In the genomic region with DNA sequence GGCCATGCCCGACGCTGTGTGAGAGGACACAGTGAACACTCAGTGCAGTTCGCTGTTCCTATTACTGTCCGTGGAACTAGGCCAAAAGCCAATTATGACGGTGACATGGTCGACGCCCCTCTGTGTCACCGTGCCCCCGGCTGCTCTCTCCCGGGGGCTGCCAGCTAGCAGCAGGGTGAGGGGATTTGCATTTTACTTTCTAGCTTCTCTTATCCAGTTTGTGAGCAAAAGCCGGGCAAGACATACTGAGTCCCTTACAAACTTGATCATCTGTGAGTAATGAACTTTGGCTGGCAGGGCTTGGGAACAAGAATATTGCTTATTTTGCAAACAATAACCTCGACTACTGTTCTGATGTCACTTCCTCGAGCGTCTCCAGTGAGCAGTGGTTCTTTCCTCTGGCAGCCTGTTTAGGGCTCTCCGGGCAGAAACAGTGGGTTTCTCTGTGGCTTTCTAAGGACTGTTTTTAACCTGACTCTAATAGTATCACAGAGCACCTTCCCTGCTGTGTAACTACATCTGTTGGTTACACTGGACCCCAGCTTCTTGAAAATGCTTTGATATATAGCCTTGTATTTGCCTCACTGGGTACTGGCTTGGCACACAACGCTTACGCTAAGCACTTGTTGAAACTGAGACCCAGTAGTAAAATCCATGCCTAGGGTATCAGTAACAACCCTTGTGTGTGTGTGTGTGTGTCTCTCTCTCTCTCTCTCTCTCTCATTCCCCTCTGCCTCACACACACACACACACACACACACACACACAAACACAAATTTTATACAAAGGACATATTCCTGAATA, we compare ENCODE assay signal across 8 mouse cellular contexts.
DNase-seq lines count a peak whose midpoint lies in the region.
"Had no signal": no experiment of that assay in that cellular context is flagged by ENCODE, and none has a peak within 500 bp of the region (broad histone marks: within the 10 kb centered on the region; RNA-seq: fewer than 3 reads in every experiment).

No protein-coding gene starts in this region.

- peak; percentile 19 for DNase-seq in adrenal gland, adult 8-10 months
- peak; percentile 53 for DNase-seq in adrenal gland, postnatal 14 days
- DNase-seq in heart, postnatal 10 days = peak; percentile 62 to 64
- DNase-seq in lung, postnatal 14 days = peak; percentile 63
- no peak for DNase-seq in urinary bladder, postnatal 36 days (ENCODE audit: low spot score in 2 of 2)
- no peak for DNase-seq in frontal cortex, postnatal 10 days (ENCODE audit: low spot score in 2 of 2)
- DNase-seq in embryo, embryonic 10 days (ENCODE audit: low spot score) = no peak
- DNase-seq: liver, embryonic 13.5 days had no signal

- intact Hi-C loops in heart, postnatal 10 days (cut with DNase I) = no loop called here

Comparison
In these comparisons a context has a peak if more than half of its experiments do, and no peak if none do; other contexts are left out.
1. DNase-seq: peak in adrenal gland, adult 8-10 months (single experiment), adrenal gland, postnatal 14 days (single experiment), heart, postnatal 10 days (2 of 2) and lung, postnatal 14 days (single experiment); none in urinary bladder, postnatal 36 days (0 of 2), frontal cortex, postnatal 10 days (0 of 2) and embryo, embryonic 10 days (single experiment).